Mouse (Mus musculus): ENCODE data around the gene Acsl5. TPM values are rescaled to one million over a fixed set of nuclear protein-coding genes. Genes with fewer than 3 reads are reported as not detected.

Acsl5 gene
- polyA plus RNA-seq, 2 experiments: 13.6 to 42.8 TPM

GRCm38 (mm10) chr19:55250451-55250850 is 1.3 kb upstream of the Acsl5 start:
- WGBS: 83% methylated on average over 5 of the region's 5 CpGs
- no peak for TF ChIP-seq POLR2A (IDR thresholded peaks at IDR 0.05; ENCODE audit: borderline replicate concordance, extremely low read depth, insufficient read depth, insufficient read length)
- no peaks in the 10 kb centered on the region for H3K9me3 ChIP-seq (ENCODE audit: control insufficient read depth, low read length)
- no peaks in the 10 kb centered on the region for H3K27me3 ChIP-seq (ENCODE audit: control insufficient read depth, insufficient read depth, low read length)
- H3K4me1 ChIP-seq (ENCODE audit: control insufficient read depth, insufficient read depth, low read length): 0 out of 2 replicates have a peak, but pooled peaks cover 5% of the 10 kb centered on the region
- H3K4me3 ChIP-seq (replicated peaks; ENCODE audit: low read length): no peak overlapping the region
- no peak for ATAC-seq (ENCODE audit: low FRiP score, low read depth)
- DNase-seq (ENCODE audit: low spot score): no peak
- no peak overlapping the region for H3K4me2 ChIP-seq (replicated peaks; ENCODE audit: low read depth, low read length, severe bottlenecking)
- H3K9ac ChIP-seq (ENCODE audit: low read depth, low read length, severe bottlenecking): no peak overlapping the region
- no peak overlapping the region for H3K27ac ChIP-seq (replicated peaks; ENCODE audit: low read depth, low read length)
- H3K36me3 ChIP-seq (ENCODE audit: control insufficient read depth, insufficient read depth, low read length): no peaks in the 10 kb centered on the region

- Histone ChIP-seq H3K9me3 (ENCODE audit: control insufficient read depth, low read length) (no peaks in the 10 kb centered on the region), H3K4me1 (ENCODE audit: control insufficient read depth, insufficient read depth, low read length) (0 out of 2 replicates have a peak, but pooled peaks cover 5% of the 10 kb centered on the region), H3K36me3 (ENCODE audit: control insufficient read depth, insufficient read depth, low read length) (no peaks in the 10 kb centered on the region), H3K27ac (replicated peaks; ENCODE audit: low read depth, low read length) (no peak overlapping the region), H3K4me3 (replicated peaks; ENCODE audit: low read length) (peak overlapping the region; percentile 54), H3K4me2 (replicated peaks; ENCODE audit: low read depth, low read length, severe bottlenecking) (peak overlapping the region; percentile 70), H3K9ac (ENCODE audit: low read depth, low read length, severe bottlenecking) (peak overlapping the region; percentile 55), H3K27me3 (ENCODE audit: control insufficient read depth, insufficient read depth, low read length) (no peaks in the 10 kb centered on the region)
- WGBS: 5% methylated on average over 9 of the region's 9 CpGs
- ATAC-seq (ENCODE audit: low FRiP score, low read depth) (no peak), DNase-seq (ENCODE audit: low spot score) (no peak)
- no peak for TF ChIP-seq POLR2A (IDR thresholded peaks at IDR 0.05; ENCODE audit: borderline replicate concordance, extremely low read depth, insufficient read depth, insufficient read length)
Measured at GRCm38 (mm10) chr19:55253239-55253569, 1.5 kb downstream of the Acsl5 start.

GRCm38 (mm10) chr19:55253570-55254441 is 2.1 kb downstream of the Acsl5 start:
- 0 out of 2 replicates have a peak, but pooled peaks have one; percentile 8 for TF ChIP-seq POLR2A (IDR thresholded peaks at IDR 0.05; ENCODE audit: borderline replicate concordance, extremely low read depth, insufficient read depth, insufficient read length)
- Histone ChIP-seq H3K27me3 (ENCODE audit: control insufficient read depth, insufficient read depth, low read length) (no peaks in the 10 kb centered on the region), H3K4me3 (replicated peaks; ENCODE audit: low read length) (peak overlapping the region; percentile 54), H3K4me2 (replicated peaks; ENCODE audit: low read depth, low read length, severe bottlenecking) (peak overlapping the region; percentile 70), H3K4me1 (ENCODE audit: control insufficient read depth, insufficient read depth, low read length) (0 out of 2 replicates have a peak, but pooled peaks cover 5% of the 10 kb centered on the region), H3K9ac (ENCODE audit: low read depth, low read length, severe bottlenecking) (peak overlapping the region; percentile 55), H3K9me3 (ENCODE audit: control insufficient read depth, low read length) (no peaks in the 10 kb centered on the region), H3K27ac (replicated peaks; ENCODE audit: low read depth, low read length) (peak overlapping the region; percentile 50; the same call in 1 of the 2 replicates), H3K36me3 (ENCODE audit: control insufficient read depth, insufficient read depth, low read length) (no peaks in the 10 kb centered on the region)
- DNase-seq (ENCODE audit: low spot score) (peak; percentile 32), ATAC-seq (ENCODE audit: low FRiP score, low read depth) (peak; percentile 60)
- WGBS: under 1% methylated on average over 32 of the region's 32 CpGs

DNA sequence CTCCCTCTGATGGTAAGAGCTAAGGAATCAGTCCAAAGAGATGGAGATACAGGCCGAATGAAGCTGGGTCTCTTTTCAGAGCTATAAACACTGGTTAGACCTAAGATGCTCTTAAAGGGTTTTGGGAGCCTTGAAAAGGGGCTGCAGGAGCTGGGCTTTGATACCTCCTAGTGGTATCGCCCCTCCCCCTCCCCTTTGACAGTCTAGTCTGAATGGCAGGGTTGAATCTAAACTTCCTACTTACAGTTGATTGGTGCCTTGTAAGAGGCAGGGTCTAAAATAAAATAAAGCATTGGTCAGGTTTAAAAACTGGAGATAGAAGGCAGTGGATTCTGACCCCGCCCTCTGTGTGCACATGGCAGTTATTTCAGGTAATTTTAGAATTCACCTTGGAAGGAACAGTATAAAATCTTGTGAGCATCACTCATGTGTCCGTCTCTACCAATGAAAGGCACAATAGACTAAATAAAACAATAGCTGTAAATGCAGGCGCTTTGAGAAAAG is 2.8 kb downstream of the Acsl5 start:
- ATAC-seq (ENCODE audit: low FRiP score, low read depth): 0 out of 2 replicates have a peak, but pooled peaks have one; percentile 24
- TF ChIP-seq POLR2A (IDR thresholded peaks at IDR 0.05; ENCODE audit: borderline replicate concordance, extremely low read depth, insufficient read depth, insufficient read length): no peak
- peak; percentile 59 for DNase-seq (ENCODE audit: low spot score)
- Histone ChIP-seq H3K9ac (ENCODE audit: low read depth, low read length, severe bottlenecking) (peak overlapping the region; percentile 55), H3K4me2 (replicated peaks; ENCODE audit: low read depth, low read length, severe bottlenecking) (peak overlapping the region; percentile 70), H3K36me3 (ENCODE audit: control insufficient read depth, insufficient read depth, low read length) (no peaks in the 10 kb centered on the region), H3K9me3 (ENCODE audit: control insufficient read depth, low read length) (no peaks in the 10 kb centered on the region), H3K4me3 (replicated peaks; ENCODE audit: low read length) (peak overlapping the region; percentile 54), H3K27me3 (ENCODE audit: control insufficient read depth, insufficient read depth, low read length) (no peaks in the 10 kb centered on the region), H3K27ac (replicated peaks; ENCODE audit: low read depth, low read length) (no peak overlapping the region), H3K4me1 (ENCODE audit: control insufficient read depth, insufficient read depth, low read length) (0 out of 2 replicates have a peak, but pooled peaks cover 5% of the 10 kb centered on the region)
- WGBS: 12% methylated on average over 5 of the region's 5 CpGs

GRCm38 (mm10) chr19:55256156-55256555 is 4.4 kb downstream of the Acsl5 start:
- no peak overlapping the region for H3K27ac ChIP-seq (replicated peaks; ENCODE audit: low read depth, low read length)
- DNase-seq (ENCODE audit: low spot score): no peak
- H3K4me2 ChIP-seq (replicated peaks; ENCODE audit: low read depth, low read length, severe bottlenecking): no peak overlapping the region
- 0 out of 2 replicates have a peak, but pooled peaks cover 5% of the 10 kb centered on the region for H3K4me1 ChIP-seq (ENCODE audit: control insufficient read depth, insufficient read depth, low read length)
- ATAC-seq (ENCODE audit: low FRiP score, low read depth): no peak
- TF ChIP-seq POLR2A (IDR thresholded peaks at IDR 0.05; ENCODE audit: borderline replicate concordance, extremely low read depth, insufficient read depth, insufficient read length): no peak
- H3K36me3 ChIP-seq (ENCODE audit: control insufficient read depth, insufficient read depth, low read length): no peaks in the 10 kb centered on the region
- no peaks in the 10 kb centered on the region for H3K27me3 ChIP-seq (ENCODE audit: control insufficient read depth, insufficient read depth, low read length)
- H3K9me3 ChIP-seq (ENCODE audit: control insufficient read depth, low read length): no peaks in the 10 kb centered on the region
- no peak overlapping the region for H3K4me3 ChIP-seq (replicated peaks; ENCODE audit: low read length)
- H3K9ac ChIP-seq (ENCODE audit: low read depth, low read length, severe bottlenecking): no peak overlapping the region
- 84% methylated on average over 9 of the region's 9 CpGs for WGBS
